Mouse (Mus musculus) ES-E14 (cell line): Measurements from ENCODE around the gene Rap1gds1. TPM values are rescaled to one million over a fixed set of nuclear protein-coding genes. Genes with fewer than 3 reads are reported as not detected.

Experiments used
- DNase-seq: peaks from one replicate; pipeline ENCODE4 v3.0.0-alpha.2; 2013; ENCODE audit warnings: low read depth, low spot score
- H3K27ac ChIP-seq: 2 replicates; pipeline ENCODE4 v1.5.1; 2012; ENCODE audit warnings: low read depth, mild to moderate bottlenecking, low read length, moderate library complexity, mixed read lengths; ENCODE audit not compliant: poor library complexity, insufficient read depth, severe bottlenecking
- H3K36me3 ChIP-seq: 2 replicates; pipeline ENCODE4 v1.6.1; 2012; ENCODE audit warnings: mild to moderate bottlenecking, low read length, moderate library complexity, mixed read lengths; ENCODE audit not compliant: control insufficient read depth, poor library complexity, insufficient read depth, severe bottlenecking
- H3K4me1 ChIP-seq, 2 experiments: fragments of 150-350 bp in 1 of 2; sonication (generic) in 1 of 2; 2 replicates each; pipeline ENCODE4 v1.6.1; 2012; ENCODE audit warnings: low read length in 2 of 2, mild to moderate bottlenecking in 1 of 2, mixed read lengths in 1 of 2; ENCODE audit not compliant: control insufficient read depth in 2 of 2, insufficient read depth in 2 of 2, poor library complexity in 1 of 2
- H3K4me3 ChIP-seq, 2 experiments: fragments of 150-350 bp in 1 of 2; sonication (generic) in 1 of 2; 2 replicates each; pipeline ENCODE4 v1.5.1; 2012; ENCODE audit warnings: low read length in 2 of 2, low read depth in 1 of 2, mild to moderate bottlenecking in 1 of 2, mixed read lengths in 1 of 2; ENCODE audit not compliant: insufficient read depth in 1 of 2, poor library complexity in 1 of 2, severe bottlenecking in 1 of 2
- H3K9ac ChIP-seq: 2 replicates; pipeline ENCODE4 v1.6.1; 2012; ENCODE audit warnings: low read depth, mild to moderate bottlenecking, low read length, mixed read lengths; ENCODE audit not compliant: poor library complexity, insufficient read depth, severe bottlenecking
- H3K9me3 ChIP-seq: fragments of 150-350 bp; sonication (generic); 2 replicates; pipeline ENCODE4 v1.6.1; 2012; ENCODE audit warnings: low read depth, mild to moderate bottlenecking, low read length; ENCODE audit not compliant: control insufficient read depth, insufficient read depth
- CHD2 ChIP-seq: IDR thresholded peaks from 2 replicates; pipeline ENCODE4 v1.6.1; 2014; ENCODE audit warnings: mild to moderate bottlenecking, low read depth, low read length, inconsistent platforms
- HCFC1 ChIP-seq: IDR thresholded peaks from 2 replicates; pipeline ENCODE4 v1.6.1; 2012; ENCODE audit warnings: low read length, inconsistent platforms, borderline replicate concordance; ENCODE audit not compliant: insufficient read depth
- MAFK ChIP-seq: IDR thresholded peaks from 2 replicates; pipeline ENCODE4 v1.6.1; 2014; ENCODE audit warnings: mild to moderate bottlenecking, low read depth, low read length, inconsistent platforms; ENCODE audit not compliant: insufficient read depth
- ZC3H11A ChIP-seq: IDR thresholded peaks from 2 replicates; pipeline ENCODE4 v1.6.1; 2012; ENCODE audit warnings: low read depth, mild to moderate bottlenecking, inconsistent platforms, low read length, borderline replicate concordance
- ZNF384 ChIP-seq: IDR thresholded peaks from 2 replicates; pipeline ENCODE4 v1.6.1; 2012; ENCODE audit warnings: low read depth, low read length, inconsistent platforms
- in situ Hi-C, 2 experiments: fragments of 600-800 bp; cut with MboI; formaldehyde crosslinking; loops; one replicate each; pipeline ENCODE4 v1.15.1; 2025; ENCODE audit warnings: low sequenced_read_pairs in 2 of 2, inconsistent platforms in 1 of 2; ENCODE audit not compliant: unreplicated experiment in 2 of 2
- total RNA-seq: library from RNA; depleted of rRNA; stranded (reverse); fragments of 300-350 nt; gene quantifications from 2 replicates; pipeline ENCODE4 v1.2.3, GENCODE M21; 2012

Rap1gds1 gene
- total RNA-seq, 1 experiment = 21.9 TPM

DNA sequence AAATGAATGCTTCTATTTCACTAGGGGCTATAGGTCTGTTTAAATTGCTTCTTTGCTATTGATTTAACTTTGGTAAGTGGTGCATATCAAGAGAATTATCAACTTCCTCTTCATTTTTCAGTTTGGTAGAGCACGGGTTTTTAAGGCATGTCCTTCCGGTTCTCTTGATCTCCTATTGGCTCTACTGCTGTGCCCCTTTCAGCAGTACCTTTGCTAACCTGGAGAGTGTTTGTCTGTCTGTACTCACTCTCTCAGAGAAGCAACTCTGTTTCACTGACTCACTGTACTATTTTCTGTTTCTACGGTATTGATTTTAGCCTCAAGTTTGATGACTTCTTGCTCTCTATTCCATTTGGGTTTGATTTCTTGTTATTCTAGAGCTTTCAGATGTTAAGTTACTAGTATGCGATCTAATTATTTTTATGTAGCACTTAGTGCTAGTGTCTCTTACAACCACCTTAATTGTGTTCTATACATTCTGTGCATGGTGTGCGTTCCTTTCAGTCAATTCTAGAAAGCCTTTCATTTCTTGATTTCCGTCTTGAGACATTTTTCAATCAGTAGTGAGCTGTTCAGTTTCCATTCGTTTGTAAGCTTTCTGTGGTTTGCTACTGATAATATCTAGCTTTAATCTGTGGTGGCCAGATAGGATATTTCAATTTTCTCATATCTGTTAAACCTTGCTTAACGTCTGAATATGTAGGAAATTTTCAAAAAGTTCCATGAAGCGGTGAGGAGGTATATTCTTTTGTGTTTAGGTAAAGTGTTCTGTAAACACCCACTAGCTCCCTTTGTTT, 74.7 kb downstream of the Rap1gds1 start:
- no peak overlapping the region for H3K27ac ChIP-seq
- no peaks in the 10 kb centered on the region for H3K36me3 ChIP-seq
- TF ChIP-seq ZC3H11A (no peak), HCFC1 (no peak), ZNF384 (no peak), MAFK (no peak), CHD2 (no peak)
- H3K4me3 ChIP-seq = no peak overlapping the region
- in situ Hi-C loops = no loop called here
- no peaks in the 10 kb centered on the region for H3K4me1 ChIP-seq
- DNase-seq = no peak
- no peaks in the 10 kb centered on the region for H3K9me3 ChIP-seq
- H3K9ac ChIP-seq = no peak overlapping the region

DNA sequence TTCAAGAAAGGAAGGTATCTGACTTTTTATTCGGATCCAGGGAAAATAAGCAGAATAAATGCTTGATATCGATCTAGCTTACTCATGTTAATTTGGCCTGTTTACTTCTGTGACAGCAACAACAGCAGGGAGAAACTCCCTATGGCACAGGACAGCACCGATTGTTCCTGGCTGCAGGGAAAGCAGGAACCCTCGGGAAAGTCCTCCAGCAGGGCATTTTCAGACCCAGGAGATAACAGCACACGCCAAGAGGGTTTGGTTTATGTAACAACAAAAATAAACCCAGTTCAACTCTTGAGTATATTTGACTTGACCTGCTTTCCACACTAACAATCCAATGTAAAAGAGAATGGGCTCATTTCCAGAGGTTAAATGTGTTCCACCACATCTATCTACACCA, 81.5 kb downstream of the Rap1gds1 start:
- no peak for DNase-seq

DNA sequence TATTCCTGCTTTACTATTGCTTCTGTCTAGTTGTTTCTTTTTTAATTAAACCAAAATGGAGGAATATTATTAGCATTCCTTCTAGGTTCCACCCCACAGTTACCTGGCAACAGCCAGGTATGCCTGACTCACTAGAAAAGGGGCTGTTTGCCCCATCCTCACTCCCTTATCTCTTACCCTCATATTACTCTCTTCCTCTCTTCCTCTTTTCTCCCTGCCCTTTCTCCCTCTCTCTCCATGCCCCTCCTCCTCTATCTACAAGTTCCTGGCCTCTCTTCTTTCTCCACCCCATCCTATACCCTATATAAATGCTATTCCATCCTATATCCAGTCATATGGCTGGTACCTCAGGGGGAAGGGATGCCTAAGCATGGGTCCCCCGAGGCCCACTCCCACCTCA, 83.6 kb downstream of the Rap1gds1 start:
- TF ChIP-seq HCFC1 (no peak), MAFK (no peak), ZNF384 (no peak), ZC3H11A (no peak), CHD2 (no peak)
- Histone ChIP-seq H3K4me1 (peaks cover 0 to 5% of the 10 kb centered on the region in 2 experiments; a peak in 1 of 4 replicates), H3K27ac (no peak overlapping the region), H3K9me3 (no peaks in the 10 kb centered on the region), H3K36me3 (peaks cover 2% of the 10 kb centered on the region; the same call in 1 of the 2 replicates), H3K4me3 (no peak overlapping the region), H3K9ac (no peak overlapping the region)
- in situ Hi-C loops = no loop called here
- DNase-seq = no peak

More for the DNA sequence above, 81.5 kb downstream of the Rap1gds1 start:
- no peaks in the 10 kb centered on the region for H3K9me3 ChIP-seq
- no peaks in the 10 kb centered on the region for H3K36me3 ChIP-seq
- H3K9ac ChIP-seq = no peak overlapping the region
- no peak for TF ChIP-seq MAFK
- no peak for TF ChIP-seq CHD2
- TF ChIP-seq ZNF384 = no peak
- TF ChIP-seq ZC3H11A = no peak
- TF ChIP-seq HCFC1 = no peak
- H3K4me3 ChIP-seq = no peak overlapping the region
- H3K4me1 ChIP-seq = peaks cover 0 to 5% of the 10 kb centered on the region in 2 experiments; a peak in 1 of 4 replicates
- in situ Hi-C loops = no loop called here
- no peak overlapping the region for H3K27ac ChIP-seq

DNA sequence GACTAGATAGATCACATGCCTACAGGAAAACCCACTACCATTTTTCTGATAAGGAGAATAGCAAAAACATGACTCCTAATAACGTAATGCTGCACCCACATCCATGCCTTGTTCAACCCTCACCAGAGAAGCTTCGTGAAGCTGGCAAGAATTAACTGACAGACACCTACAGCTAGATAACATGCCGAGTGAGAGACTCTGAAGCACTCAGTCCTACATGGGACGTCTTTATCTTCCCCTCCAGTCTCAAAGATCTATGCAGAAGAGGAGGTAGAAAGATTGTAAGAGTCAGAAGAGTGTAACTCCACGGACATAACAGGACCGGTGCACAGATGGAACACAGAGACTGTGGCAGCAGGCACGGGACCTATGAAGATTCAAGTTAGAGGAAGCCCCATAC, 85.9 kb downstream of the Rap1gds1 start:
- Histone ChIP-seq H3K9me3 (no peaks in the 10 kb centered on the region), H3K4me1 (peaks cover 0 to 5% of the 10 kb centered on the region in 2 experiments; a peak in 1 of 4 replicates), H3K27ac (no peak overlapping the region), H3K9ac (no peak overlapping the region), H3K4me3 (no peak overlapping the region), H3K36me3 (peaks cover 2% of the 10 kb centered on the region; the same call in 1 of the 2 replicates)
- in situ Hi-C loops = no loop called here
- TF ChIP-seq HCFC1 (no peak), MAFK (no peak), ZC3H11A (no peak), ZNF384 (no peak), CHD2 (no peak)
- no peak for DNase-seq
